Mouse (Mus musculus): ENCODE measurements around the gene Git1.
"Not testable (repeated sequence)": the region's sequence is repeated elsewhere in the genome, so short reads cannot be mapped to it uniquely, and the experiment has no call there.

Git1 gene

DNA sequence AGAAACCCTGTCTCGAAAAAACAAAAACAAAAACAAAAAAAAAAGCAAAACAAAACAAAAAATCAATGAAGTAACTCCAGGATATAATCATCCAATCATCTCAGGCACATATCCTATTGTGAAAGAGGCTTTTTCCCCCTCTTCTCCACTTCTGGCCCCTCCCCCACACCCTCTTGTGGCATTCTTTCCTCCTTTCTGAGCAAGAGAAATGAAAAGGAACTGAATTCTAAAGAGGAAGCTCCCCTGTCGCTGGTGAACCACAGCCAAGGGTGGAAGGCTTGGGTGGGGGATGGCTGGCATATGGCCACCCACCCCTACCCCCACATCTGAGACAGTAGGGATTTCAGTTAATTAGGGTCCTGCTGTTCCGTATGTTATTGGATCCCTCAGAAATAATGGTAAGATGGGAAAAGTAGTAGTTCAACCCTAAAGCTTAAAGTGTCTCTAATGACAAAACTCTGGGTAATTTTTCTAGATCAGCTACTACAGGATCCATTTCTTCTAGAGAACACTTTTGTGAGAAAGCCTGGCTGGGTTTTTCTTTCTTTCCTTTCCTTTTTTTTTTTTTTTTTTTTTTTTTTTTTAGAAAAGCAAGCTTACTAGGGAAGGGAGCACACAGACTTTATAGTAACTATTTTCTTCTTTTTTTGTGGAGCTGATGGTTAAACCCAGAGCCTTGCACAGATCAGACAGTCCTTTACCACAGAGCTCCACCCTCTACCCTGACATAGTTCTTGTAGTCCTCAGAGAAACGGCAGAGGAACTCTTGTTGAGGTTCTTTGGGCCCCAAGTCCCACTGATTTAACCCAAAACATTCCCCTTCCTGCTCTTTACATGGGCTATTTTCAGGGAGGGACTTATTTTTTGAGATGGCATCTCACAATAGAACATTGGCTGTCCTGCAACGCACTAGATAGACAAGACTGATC is 27.5 kb downstream of the Git1 start:
- DNase-seq = peak; percentile 70

DNA sequence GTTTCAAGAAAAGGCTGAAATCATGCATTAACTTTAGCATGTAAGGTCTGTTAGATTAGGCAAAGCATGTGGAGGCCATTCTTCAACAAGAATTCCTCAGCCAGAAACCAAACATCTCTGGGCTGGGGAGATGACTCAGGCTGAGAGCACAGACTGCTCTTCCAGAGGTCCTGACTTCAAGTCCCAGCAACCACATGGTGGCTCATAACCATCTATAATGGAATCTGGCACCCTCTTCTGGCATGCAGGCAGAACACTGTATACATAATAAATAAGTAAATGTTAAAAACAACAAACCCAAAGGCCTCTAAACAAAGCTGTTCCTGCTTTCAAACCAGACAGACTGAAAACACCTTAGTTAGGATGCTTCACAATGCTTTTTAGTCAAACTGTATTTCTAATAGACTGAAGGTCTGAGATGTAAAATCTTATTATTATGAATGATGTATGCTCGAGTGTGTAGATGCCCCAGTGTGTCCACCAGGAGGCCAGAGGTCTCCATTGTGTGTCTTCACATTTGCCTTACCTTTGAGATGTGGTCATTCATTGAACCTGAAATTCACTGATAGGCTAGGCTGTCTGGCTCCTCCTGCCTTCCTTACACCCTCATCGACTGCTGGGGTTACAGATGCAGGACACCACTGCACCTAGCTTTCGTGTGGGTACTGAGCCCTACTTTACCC is 32.6 kb downstream of the Git1 start:
- no peak for DNase-seq

DNA sequence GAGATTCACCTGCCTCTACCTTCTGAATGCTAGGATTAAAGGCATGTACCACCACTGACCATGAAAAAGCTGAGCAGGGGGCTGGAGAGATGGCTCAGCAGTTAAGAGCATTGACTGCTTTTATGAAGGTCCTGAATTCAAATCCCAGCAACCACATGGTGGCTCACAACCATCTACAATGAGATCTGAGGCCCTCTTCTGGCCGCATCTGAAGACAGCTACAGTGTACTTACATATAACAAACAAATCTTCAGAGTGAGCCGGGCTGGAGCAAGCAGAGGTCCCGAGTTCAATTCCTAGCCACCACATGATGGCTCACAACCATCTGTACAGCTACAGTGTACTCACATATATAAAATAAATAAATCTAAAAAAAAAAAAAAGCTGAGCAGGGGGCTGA is 35.1 kb downstream of the Git1 start:
- not testable (repeated sequence) for DNase-seq

DNA sequence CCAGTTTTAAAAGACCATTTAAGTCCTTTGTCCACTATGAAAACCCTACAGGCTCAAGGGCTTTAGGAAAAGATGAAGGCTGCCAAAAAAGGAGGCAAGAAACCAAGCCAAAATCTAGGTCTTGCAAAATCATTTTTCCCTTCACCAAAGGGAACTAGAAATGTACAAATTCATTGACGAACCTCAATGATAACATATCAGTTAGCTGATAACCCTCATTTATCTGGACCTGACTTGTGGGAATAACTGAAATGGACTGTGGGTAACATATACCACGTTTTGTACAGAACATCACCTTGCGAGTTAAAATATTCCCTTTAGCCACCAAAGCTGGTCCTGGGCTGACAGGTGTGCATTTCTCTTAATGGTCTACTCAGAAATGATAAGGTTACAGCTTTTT is 36.3 kb downstream of the Git1 start:
- no peak for DNase-seq

DNA sequence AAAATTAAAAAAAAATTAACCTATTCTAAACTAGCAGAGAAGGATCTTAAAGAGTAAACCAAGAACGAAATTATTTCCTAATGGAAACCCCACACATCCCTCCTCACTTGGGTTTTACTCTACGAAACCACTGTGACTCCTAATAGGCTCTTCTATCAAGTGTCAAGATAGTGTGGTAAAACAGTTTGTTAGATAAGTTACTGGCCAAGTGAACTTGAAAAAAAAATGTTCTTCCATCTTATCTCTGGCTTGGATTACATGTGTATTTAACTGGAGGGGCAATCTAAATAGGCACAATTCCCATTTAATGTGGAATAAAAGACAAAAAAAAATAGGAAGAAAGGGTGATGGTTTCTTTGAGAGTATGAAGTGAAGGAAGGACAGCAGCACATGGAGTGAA is 37.5 kb downstream of the Git1 start:
- no peak for DNase-seq

DNA sequence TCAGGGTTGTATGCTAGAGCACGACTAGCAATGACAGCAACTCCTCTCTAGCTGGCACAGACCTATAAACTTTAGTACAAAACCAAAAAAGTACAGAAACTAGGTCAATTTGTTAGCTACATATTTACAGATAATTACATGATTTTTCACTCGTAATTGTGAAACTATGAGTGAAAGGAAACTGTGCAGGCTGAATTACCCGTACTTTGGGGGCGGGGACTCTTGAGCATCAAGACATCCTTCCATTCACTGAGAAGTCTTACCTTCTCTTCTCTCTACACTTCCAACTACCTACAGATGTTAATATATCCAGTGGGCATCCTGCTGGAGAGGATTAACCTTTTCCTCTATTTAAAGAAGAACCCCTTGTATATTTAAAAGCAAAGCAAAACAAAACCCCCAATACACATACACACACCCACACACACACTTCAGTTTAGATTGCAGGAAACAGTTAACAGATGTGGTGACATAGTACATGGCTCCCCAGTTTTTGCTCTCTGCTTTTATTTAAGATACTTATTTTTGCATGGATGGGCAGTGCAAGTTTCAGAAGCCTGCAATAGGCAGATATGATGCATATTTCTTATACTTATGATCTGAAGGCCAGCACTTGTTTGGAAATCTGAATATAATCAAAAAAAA is 39.0 kb downstream of the Git1 start:
- DNase-seq = no peak

DNA sequence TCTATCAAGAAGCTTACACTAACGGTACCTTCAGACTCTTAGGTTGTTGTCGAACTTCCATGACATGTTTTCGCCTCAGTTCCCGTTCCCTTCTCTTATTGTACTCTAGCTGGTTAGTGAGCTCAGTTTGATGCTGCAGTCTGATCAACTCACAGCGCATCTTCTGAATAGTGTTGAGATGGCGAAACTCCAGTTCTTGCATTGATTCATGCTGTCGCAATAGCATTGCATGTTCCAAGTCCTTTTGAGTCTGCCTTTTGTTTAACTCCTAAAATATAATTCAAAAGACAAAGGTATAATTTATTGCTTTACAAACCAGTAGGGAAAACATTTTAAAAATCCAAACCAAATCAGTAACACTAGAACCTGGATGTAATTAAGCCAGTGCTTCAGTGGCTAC is 51.9 kb downstream of the Git1 start:
- no peak for DNase-seq
